Mouse (Mus musculus): ENCODE results near the gene Izumo1r. TPM values are rescaled to one million over a fixed set of nuclear protein-coding genes. Genes with fewer than 3 reads are reported as not detected.

The Izumo1r gene
- total and polyA plus RNA-seq, 2 experiments from 2014 or later: not detected

DNA sequence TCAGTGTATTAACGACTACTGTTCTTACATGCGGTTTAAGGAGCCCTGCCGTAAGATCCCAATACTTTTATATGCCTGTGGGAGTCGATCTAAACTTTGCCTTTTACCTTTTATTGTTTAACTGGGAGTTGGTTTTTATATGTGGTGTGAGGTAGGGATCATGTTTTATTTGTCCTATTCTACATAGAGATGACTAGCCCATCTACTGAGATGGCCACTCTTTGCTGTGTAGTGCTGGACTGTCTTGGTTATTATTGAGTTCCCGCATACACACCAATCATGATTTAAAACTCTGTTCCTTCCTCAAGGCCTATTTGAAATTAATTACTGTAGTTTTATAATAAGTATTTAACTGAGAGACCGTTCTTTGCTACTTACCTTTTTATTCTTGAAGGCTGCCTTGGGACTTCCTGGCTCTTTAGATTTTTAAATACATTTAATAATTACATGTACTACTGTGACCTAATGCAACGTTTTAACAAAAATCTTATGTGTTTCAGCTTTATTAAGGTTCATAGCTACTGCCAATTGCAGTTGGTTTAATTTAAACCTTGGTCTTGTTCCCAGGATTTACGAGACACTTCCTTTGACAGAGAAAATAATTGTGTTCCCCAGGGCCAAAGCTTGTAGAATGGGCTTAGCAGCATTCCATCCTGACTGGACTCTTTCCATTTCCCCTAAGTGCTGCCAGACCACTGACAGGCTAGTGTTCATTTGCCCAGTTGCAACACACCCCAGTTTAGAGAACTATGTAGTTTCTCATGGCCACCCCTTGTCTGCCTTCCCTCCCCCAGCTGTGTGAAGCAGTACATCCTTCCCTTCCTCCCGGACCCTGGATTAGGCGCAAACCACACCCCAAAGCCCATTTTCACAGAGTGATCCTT, 61.6 kb downstream of the Izumo1r start:
- Histone ChIP-seq H3K9me3 (ENCODE audit: low read length) (no peaks in the 10 kb centered on the region), H3K36me3 (ENCODE audit: insufficient read depth) (no peaks in the 10 kb centered on the region), H3K27ac (ENCODE audit: low read depth, low read length) (no peak overlapping the region), H3K9ac (no peak overlapping the region), H3K4me1 (ENCODE audit: insufficient read depth) (no peaks in the 10 kb centered on the region), H3K27me3 (ENCODE audit: insufficient read depth, low read length) (no peaks in the 10 kb centered on the region), H3K4me3 (ENCODE audit: low read depth, low read length) (no peak overlapping the region), H3K4me2 (ENCODE audit: low read depth) (no peak overlapping the region)
- TF ChIP-seq CTCF (IDR thresholded peaks at IDR 0.05; ENCODE audit: low read depth): no peak
- 52% methylated on average over 10 of the region's 10 CpGs for WGBS
- ATAC-seq (peak; percentile 42; the same call in 1 of the 2 replicates), DNase-seq (no peak)

DNA sequence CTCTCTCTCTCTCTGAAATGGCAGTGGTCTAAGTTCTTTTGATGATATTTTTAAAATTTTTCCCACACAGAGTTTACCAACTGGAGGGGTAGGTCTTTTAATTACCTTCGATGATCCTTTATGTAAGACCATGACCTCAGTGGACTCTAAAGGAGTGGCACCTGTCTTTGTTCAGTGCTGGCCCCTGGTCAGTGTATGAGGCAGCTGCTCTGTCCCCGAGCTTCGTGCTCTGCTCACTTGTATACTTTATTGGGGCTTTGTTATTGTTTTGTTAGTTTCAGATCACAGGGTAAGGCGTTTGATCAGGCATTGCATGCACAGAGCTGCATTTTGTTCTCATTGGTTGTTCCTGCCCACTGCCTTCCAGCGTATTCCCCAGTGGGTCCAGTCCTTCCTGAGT, 63.8 kb downstream of the Izumo1r start:
- no peak overlapping the region for H3K4me3 ChIP-seq (ENCODE audit: low read depth, low read length)
- H3K36me3 ChIP-seq (ENCODE audit: insufficient read depth): 0 out of 2 replicates have a peak, but pooled peaks cover 6% of the 10 kb centered on the region
- no peaks in the 10 kb centered on the region for H3K9me3 ChIP-seq (ENCODE audit: low read length)
- no peaks in the 10 kb centered on the region for H3K27me3 ChIP-seq (ENCODE audit: insufficient read depth, low read length)
- WGBS: 60% methylated on average over 5 of the region's 5 CpGs
- no peak overlapping the region for H3K9ac ChIP-seq
- no peak overlapping the region for H3K4me2 ChIP-seq (ENCODE audit: low read depth)
- no peak for TF ChIP-seq CTCF (IDR thresholded peaks at IDR 0.05; ENCODE audit: low read depth)
- no peak for ATAC-seq
- H3K4me1 ChIP-seq (ENCODE audit: insufficient read depth): no peaks in the 10 kb centered on the region
- no peak for DNase-seq
- H3K27ac ChIP-seq (ENCODE audit: low read depth, low read length): no peak overlapping the region

DNA sequence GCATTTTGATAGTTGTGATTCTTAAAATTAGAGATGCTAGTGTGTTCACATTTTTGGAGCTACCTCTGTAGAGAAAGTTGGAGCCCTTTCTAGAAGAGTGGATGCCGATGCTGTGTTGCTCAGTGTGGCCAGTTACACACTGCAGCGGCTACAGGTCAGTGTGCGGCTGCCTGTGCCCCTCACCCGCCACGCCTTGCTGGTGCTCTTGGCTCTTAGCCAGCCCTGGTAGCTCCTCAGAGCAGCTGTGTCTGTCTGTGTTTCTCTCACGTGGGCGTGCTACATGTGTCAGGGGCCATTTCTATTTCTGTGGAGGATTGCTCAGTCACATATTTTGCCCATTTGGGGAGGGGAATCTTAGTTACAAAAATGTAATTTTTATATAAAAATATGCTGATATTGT, 64.2 kb downstream of the Izumo1r start:
- Histone ChIP-seq H3K4me3 (ENCODE audit: low read depth, low read length) (no peak overlapping the region), H3K27me3 (ENCODE audit: insufficient read depth, low read length) (no peaks in the 10 kb centered on the region), H3K9ac (no peak overlapping the region), H3K27ac (ENCODE audit: low read depth, low read length) (no peak overlapping the region), H3K4me2 (ENCODE audit: low read depth) (no peak overlapping the region), H3K4me1 (ENCODE audit: insufficient read depth) (no peaks in the 10 kb centered on the region), H3K36me3 (ENCODE audit: insufficient read depth) (0 out of 2 replicates have a peak, but pooled peaks cover 6% of the 10 kb centered on the region), H3K9me3 (ENCODE audit: low read length) (no peaks in the 10 kb centered on the region)
- DNase-seq (no peak), ATAC-seq (no peak; the same call in 1 of the 2 replicates)
- WGBS: 32% methylated on average over 7 of the region's 7 CpGs
- TF ChIP-seq CTCF (IDR thresholded peaks at IDR 0.05; ENCODE audit: low read depth): no peak

Other genes starting within 250 kb of the Izumo1r start
- 0.23 and 0.29 TPM in 2 replicates for gene Piwil4, start 163.2 kb downstream of the Izumo1r start, total RNA-seq (2014; rRNA removed)
- gene Piwil4, start 163.2 kb downstream of the Izumo1r start, polyA plus RNA-seq (2015; fragmentation: Nextera tagmentation; extraction: Ambion mirVana): 0.11 and 0.18 TPM in 2 replicates
- gene Fut4, start 151.6 kb downstream of the Izumo1r start, total RNA-seq (2014; rRNA removed): 1.5 and 2.3 TPM in 2 replicates
- gene Fut4, start 151.6 kb downstream of the Izumo1r start, polyA plus RNA-seq (2015; fragmentation: Nextera tagmentation; extraction: Ambion mirVana): 0.54 and 0.59 TPM in 2 replicates
- gene 1700012B09Rik, start 132.9 kb downstream of the Izumo1r start, total RNA-seq (2014; rRNA removed): 1.00 and 2.5 TPM in 2 replicates
- gene 1700012B09Rik, start 132.9 kb downstream of the Izumo1r start, polyA plus RNA-seq (2015; fragmentation: Nextera tagmentation; extraction: Ambion mirVana): 6.1 and 8.8 TPM in 2 replicates
- gene Mre11a, start 119.3 kb downstream of the Izumo1r start, total RNA-seq (2014; rRNA removed): 9.8 and 11.8 TPM in 2 replicates
- 6.6 and 8.9 TPM in 2 replicates for gene Mre11a, start 119.3 kb downstream of the Izumo1r start, polyA plus RNA-seq (2015; fragmentation: Nextera tagmentation; extraction: Ambion mirVana)
- 24.8 and 31.3 TPM in 2 replicates for gene Ankrd49, start 119.1 kb downstream of the Izumo1r start, total RNA-seq (2014; rRNA removed)
- gene Ankrd49, start 119.1 kb downstream of the Izumo1r start, polyA plus RNA-seq (2015; fragmentation: Nextera tagmentation; extraction: Ambion mirVana): 33.8 and 39.5 TPM in 2 replicates
- 1.8 and 4.0 TPM in 2 replicates for gene Gpr83, start 43.7 kb downstream of the Izumo1r start, total RNA-seq (2014; rRNA removed)
- gene Gpr83, start 43.7 kb downstream of the Izumo1r start, polyA plus RNA-seq (2015; fragmentation: Nextera tagmentation; extraction: Ambion mirVana): 2.6 and 2.7 TPM in 2 replicates
- 112 and 125 TPM in 2 replicates for gene Panx1, start 141.5 kb upstream of the Izumo1r start, total RNA-seq (2014; rRNA removed)
- gene Panx1, start 141.5 kb upstream of the Izumo1r start, polyA plus RNA-seq (2015; fragmentation: Nextera tagmentation; extraction: Ambion mirVana): 135 and 168 TPM in 2 replicates
- not detected in 2 replicates for gene Hephl1, start 208.2 kb upstream of the Izumo1r start, total RNA-seq (2014; rRNA removed)
- gene Hephl1, start 208.2 kb upstream of the Izumo1r start, polyA plus RNA-seq (2015; fragmentation: Nextera tagmentation; extraction: Ambion mirVana): 0.04 TPM in 1 of 2 replicates, not detected in the other